Mouse (Mus musculus) liver, adult 2 months (tissue): ENCODE results near the gene Cd244a. TPM values are rescaled to one million over a fixed set of nuclear protein-coding genes. Genes with fewer than 3 reads are reported as not detected.
A peak's percentile ranks its signal among the peaks of the same experiment; 100 is the strongest.

ENCODE experiments used
- DNase-seq: peaks from one replicate; pipeline ENCODE4 v3.0.0-alpha.2; 2011; ENCODE audit warnings: low read depth, low spot score; ENCODE audit errors: extremely low read depth
- H3K27ac ChIP-seq: fragments of 200-500 bp; replicated peaks from 2 replicates; pipeline ENCODE4 v1.5.1; 2012; ENCODE audit warnings: low read depth, mild to moderate bottlenecking, control low read depth, inconsistent platforms, low read length; ENCODE audit not compliant: insufficient read depth
- H3K27me3 ChIP-seq: fragments of 200-500 bp; 2 replicates; pipeline ENCODE4 v1.6.1; 2012; ENCODE audit warnings: mild to moderate bottlenecking, moderate library complexity, low read length, inconsistent platforms; ENCODE audit not compliant: control insufficient read depth, insufficient read depth
- H3K36me3 ChIP-seq: fragments of 200-500 bp; 2 replicates; pipeline ENCODE4 v1.6.1; 2012; ENCODE audit warnings: low read length, inconsistent platforms; ENCODE audit not compliant: control insufficient read depth, insufficient read depth
- H3K4me1 ChIP-seq: fragments of 200-500 bp; 2 replicates; pipeline ENCODE4 v1.6.1; 2011; ENCODE audit warnings: low read length; ENCODE audit not compliant: control insufficient read depth, insufficient read depth
- H3K4me3 ChIP-seq: fragments of 200-500 bp; 2 replicates; pipeline ENCODE4 v1.5.1; 2011; ENCODE audit warnings: low read depth, mild to moderate bottlenecking, control low read depth, low read length, moderate library complexity; ENCODE audit not compliant: insufficient read depth
- H3K79me2 ChIP-seq: fragments of 200-500 bp; 2 replicates; pipeline ENCODE4 v1.6.1; 2012; ENCODE audit warnings: inconsistent platforms, mild to moderate bottlenecking, low read length, moderate library complexity; ENCODE audit not compliant: control insufficient read depth, insufficient read depth
- H3K9ac ChIP-seq: fragments of 200-500 bp; 2 replicates; pipeline ENCODE4 v1.6.1; 2012; ENCODE audit warnings: low read depth, mild to moderate bottlenecking, control low read depth, inconsistent platforms, low read length
- CTCF ChIP-seq: fragments of 200-500 bp; IDR thresholded peaks from 2 replicates; pipeline ENCODE4 v1.5.1; 2011; ENCODE audit warnings: low read depth, low read length, control low read depth
- POLR2A ChIP-seq: fragments of 200-500 bp; IDR thresholded peaks from 2 replicates; pipeline ENCODE4 v1.6.1; 2011; ENCODE audit warnings: low read length, control low read depth; ENCODE audit not compliant: insufficient read depth; ENCODE audit errors: extremely low read depth
- WGBS: fragments of 180-500 bp; shearing (Covaris S2); methylation state at CpG from one replicate; pipeline ENCODE4 v1.1.7; 2018; 5-methylcytosine and 5-hydroxymethylcytosine counted together
- polyA plus RNA-seq: library from polyadenylated mRNA; depleted of rRNA; stranded (reverse); fragments of >200 nt; gene quantifications from 2 replicates; pipeline ENCODE4 v1.2.3, GENCODE M21; 2012
- total RNA-seq: library from RNA; depleted of rRNA; stranded (reverse); fragments of >200 nt; gene quantifications from 2 replicates; pipeline ENCODE4 v1.2.3, GENCODE M21; 2014

Cd244a gene
- total and polyA plus RNA-seq, 2 experiments: 0.17 to 0.46 TPM

DNA sequence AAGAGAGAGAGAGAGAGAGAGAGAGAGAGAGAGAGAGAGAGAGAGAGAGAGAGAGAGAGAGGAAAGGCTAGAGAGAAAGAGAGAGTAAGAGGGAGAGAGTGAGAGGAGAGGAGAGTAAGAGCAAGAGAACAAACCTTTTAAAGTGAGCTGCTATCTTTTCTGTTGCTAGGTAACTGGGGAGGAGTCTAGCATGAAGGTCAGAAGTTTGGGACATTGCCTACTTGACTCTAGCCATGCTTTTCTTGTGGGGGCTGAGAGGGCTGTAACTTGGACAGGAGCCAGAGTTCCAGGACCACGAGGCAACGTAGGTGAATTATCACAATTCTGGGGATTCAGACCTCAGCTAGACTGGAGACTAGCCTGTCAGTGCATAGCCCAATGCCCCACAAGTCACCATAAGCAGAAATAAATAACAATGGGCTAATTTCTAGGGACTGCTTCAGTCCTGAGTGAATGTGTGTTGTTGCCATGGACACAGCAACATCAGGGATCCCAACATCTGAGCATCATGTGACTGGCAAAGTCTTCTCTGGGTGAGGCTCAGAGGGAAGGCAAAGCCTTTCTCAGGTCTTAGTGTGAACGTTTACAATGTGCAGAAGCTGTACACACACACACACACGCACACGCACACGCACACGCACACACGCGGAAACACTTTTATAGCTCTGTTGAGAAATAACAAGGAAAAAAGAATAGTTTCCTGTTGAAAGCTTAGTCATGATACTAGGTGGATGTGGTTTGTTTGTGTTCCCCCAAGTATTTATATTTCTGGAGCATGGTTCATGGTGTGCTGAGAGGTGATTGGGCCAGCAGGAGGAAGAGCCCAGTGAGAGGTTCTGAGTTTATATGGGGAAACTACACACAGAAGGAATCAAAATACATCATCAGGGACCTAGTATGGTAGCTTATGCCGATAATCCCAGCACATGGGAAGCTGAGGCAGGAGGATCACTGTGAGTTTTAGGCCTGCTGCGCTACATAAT, 5.3 kb upstream of the Cd244a start:
- no peak overlapping the region for H3K27ac ChIP-seq
- no peaks in the 10 kb centered on the region for H3K36me3 ChIP-seq
- no peak for DNase-seq
- H3K9ac ChIP-seq: no peak overlapping the region
- H3K27me3 ChIP-seq: no peaks in the 10 kb centered on the region
- H3K4me3 ChIP-seq: no peak overlapping the region
- TF ChIP-seq CTCF (no peak), POLR2A (no peak)
- WGBS: 85% methylated on average over 11 of the region's 11 CpGs
- H3K4me1 ChIP-seq: no peaks in the 10 kb centered on the region
- H3K79me2 ChIP-seq: no peaks in the 10 kb centered on the region

- no peak overlapping the region for H3K27ac ChIP-seq
- no peak overlapping the region for H3K9ac ChIP-seq
- H3K4me1 ChIP-seq: no peaks in the 10 kb centered on the region
- H3K27me3 ChIP-seq: no peaks in the 10 kb centered on the region
- DNase-seq: peak; percentile 85
- 33% methylated on average over 2 of the region's 2 CpGs for WGBS
- TF ChIP-seq POLR2A: no peak
- TF ChIP-seq CTCF: no peak
- H3K79me2 ChIP-seq: no peaks in the 10 kb centered on the region
- H3K36me3 ChIP-seq: no peaks in the 10 kb centered on the region
- no peak overlapping the region for H3K4me3 ChIP-seq
Observed at GRCm38 (mm10) chr1:171556366-171556765, 2.6 kb upstream of the Cd244a start.

- Histone ChIP-seq H3K27me3 (no peaks in the 10 kb centered on the region), H3K27ac (no peak overlapping the region), H3K36me3 (no peaks in the 10 kb centered on the region), H3K4me3 (no peak overlapping the region), H3K4me1 (no peaks in the 10 kb centered on the region), H3K9ac (no peak overlapping the region), H3K79me2 (no peaks in the 10 kb centered on the region)
- WGBS: 84% methylated on average over 6 of the region's 6 CpGs
- TF ChIP-seq CTCF (no peak), POLR2A (no peak)
- no peak for DNase-seq
Observed at GRCm38 (mm10) chr1:171558407-171558806, 586 bp upstream of the Cd244a start.

DNA sequence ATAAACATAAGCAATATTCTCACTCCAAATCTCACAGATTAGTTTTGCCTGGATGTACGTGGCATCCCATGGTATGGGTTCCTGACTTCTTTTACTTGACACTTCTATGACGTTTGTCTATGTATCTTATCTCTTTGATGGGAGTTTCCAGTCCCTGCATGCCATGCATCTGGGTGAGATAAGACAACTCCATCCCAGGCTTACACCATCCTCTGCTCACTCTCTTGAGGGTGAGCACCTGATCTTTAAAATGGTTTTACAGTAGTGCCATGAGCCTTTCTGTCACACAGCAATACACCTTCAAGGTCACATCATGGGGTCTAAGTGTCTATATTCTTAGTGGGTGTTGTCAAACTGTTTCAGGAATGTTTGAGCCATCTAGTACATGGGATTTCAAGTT, 1.3 kb downstream of the Cd244a start:
- H3K4me1 ChIP-seq: no peaks in the 10 kb centered on the region
- no peaks in the 10 kb centered on the region for H3K79me2 ChIP-seq
- no peak overlapping the region for H3K27ac ChIP-seq
- H3K4me3 ChIP-seq: no peak overlapping the region
- H3K9ac ChIP-seq: no peak overlapping the region
- TF ChIP-seq POLR2A (no peak), CTCF (no peak)
- H3K27me3 ChIP-seq: no peaks in the 10 kb centered on the region
- WGBS: 65% methylated on average over 2 of the region's 2 CpGs
- no peaks in the 10 kb centered on the region for H3K36me3 ChIP-seq
- DNase-seq: no peak

DNA sequence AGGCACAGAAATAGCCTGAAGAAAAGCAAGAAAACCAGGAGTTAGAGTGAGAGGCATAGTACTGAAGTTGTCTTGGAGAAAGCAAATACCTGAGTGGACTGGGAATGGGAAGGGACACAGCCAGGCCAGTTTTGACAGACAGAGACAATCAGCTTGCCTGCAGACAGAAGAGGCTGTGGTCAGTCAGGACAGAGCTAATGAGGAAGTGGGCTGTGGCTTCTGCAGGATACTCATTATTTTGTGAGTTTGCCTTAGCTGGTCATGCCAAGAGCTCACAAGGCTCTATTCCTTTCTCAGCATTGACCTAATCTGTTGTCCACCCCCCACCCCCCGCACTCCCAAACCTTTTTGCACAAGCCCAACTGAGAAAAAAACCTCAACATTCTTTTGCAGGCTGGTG, 2.2 kb downstream of the Cd244a start:
- H3K79me2 ChIP-seq: no peaks in the 10 kb centered on the region
- H3K9ac ChIP-seq: no peak overlapping the region
- no peak overlapping the region for H3K27ac ChIP-seq
- no peaks in the 10 kb centered on the region for H3K27me3 ChIP-seq
- 0 out of 2 replicates have a peak, but pooled peaks cover 2% of the 10 kb centered on the region for H3K4me1 ChIP-seq
- TF ChIP-seq POLR2A: no peak
- TF ChIP-seq CTCF: no peak
- 100% methylated on average over 1 of the region's 1 CpGs for WGBS
- no peak overlapping the region for H3K4me3 ChIP-seq
- peak; percentile 23 for DNase-seq
- no peaks in the 10 kb centered on the region for H3K36me3 ChIP-seq
